Mouse (Mus musculus): ENCODE results near the gene Trp53i13.

DNA sequence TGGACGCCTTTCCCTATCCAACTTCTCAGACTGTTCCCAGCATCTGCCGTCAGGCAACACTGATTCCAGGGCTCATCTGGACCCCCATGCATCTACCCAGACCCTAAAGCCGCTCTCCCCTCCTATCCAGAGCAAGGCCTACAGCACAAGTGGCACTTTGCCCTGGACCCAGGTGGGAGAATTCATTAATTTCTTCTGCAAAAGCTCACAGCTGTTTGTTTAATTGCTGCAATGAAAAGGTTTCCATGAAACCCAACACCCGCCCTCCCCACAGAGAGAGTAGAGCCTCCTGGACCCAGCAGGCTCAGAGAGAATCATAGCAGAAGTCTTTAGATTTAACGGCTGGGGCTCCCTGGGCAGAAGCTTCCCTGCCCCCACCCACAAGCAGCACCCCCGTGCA, 30.6 kb downstream of the Trp53i13 start:
- TF ChIP-seq CTCF (IDR thresholded peaks at IDR 0.05; ENCODE audit: low read depth, low read length) = no peak
- TF ChIP-seq POLR2A (IDR thresholded peaks at IDR 0.05; ENCODE audit: extremely low read depth, insufficient read depth, low read length) = no peak
